Mouse (Mus musculus) left cerebral cortex, adult 18-20 months (tissue): ENCODE data around the gene Pramel5. TPM values are rescaled to one million over a fixed set of nuclear protein-coding genes. Genes with fewer than 3 reads are reported as not detected.
A peak's percentile ranks its signal among the peaks of the same experiment; 100 is the strongest.
"Not testable (repeated sequence)": the region's sequence is repeated elsewhere in the genome, so short reads cannot be mapped to it uniquely, and the experiment has no call there.

Experiments
- DNase-seq, 2 experiments: peaks; one replicate each; pipeline ENCODE4 v3.0.0; 2021 to 2022; ENCODE audit warnings: low spot score in 2 of 2, mixed read lengths in 1 of 2
- long read RNA-seq, 2 experiments: library from polyadenylated mRNA; stranded (forward); transcript quantifications; one replicate each; pipeline ENCODE4 v2.0.0; 2021
- total RNA-seq, 2 experiments: library from RNA; stranded (reverse); gene quantifications; 2 replicates each; pipeline ENCODE4 v1.2.3; 2021

Gene Pramel5
- not detected for total RNA-seq
- long read RNA-seq, experiment 1 = 0 reads
- long read RNA-seq, experiment 2 = 0 reads

- DNase-seq = not testable (repeated sequence)
Measured at GRCm38 (mm10) chr4:144280388-144280787, at the start of gene Pramel5. Pramel5 (minus strand) TSS chr4:144280488.

- not testable (repeated sequence) for DNase-seq
Measured at GRCm38 (mm10) chr4:144329949-144330348, 49.7 kb upstream of the Pramel5 start, which contains the start of gene Gm13128. Gm13128 (plus strand) TSS chr4:144330249.

- DNase-seq = not testable (repeated sequence)
Measured at GRCm38 (mm10) chr4:144312666-144313460, 32.6 kb upstream of the Pramel5 start.

GRCm38 (mm10) chr4:144299414-144299813 is 19.1 kb upstream of the Pramel5 start:
- peak; percentile 1 to 19 for DNase-seq

GRCm38 (mm10) chr4:144254768-144255167 is 25.5 kb downstream of the Pramel5 start:
- not testable (repeated sequence) for DNase-seq

Other genes with a start within 250 kb of the Pramel5 start
- not detected for gene Pramel4, start 221.4 kb downstream of the Pramel5 start, total RNA-seq
- not detected for gene Gm13102, start 174.0 kb downstream of the Pramel5 start, total RNA-seq
- not detected for gene Oog3, start 117.8 kb downstream of the Pramel5 start, total RNA-seq
- not detected for gene Oog2, start 89.8 kb downstream of the Pramel5 start, total RNA-seq
- not detected for gene C87977, start 67.2 kb downstream of the Pramel5 start, total RNA-seq
- gene Gm13128, start 49.8 kb upstream of the Pramel5 start, total RNA-seq = not detected
- not detected for gene Gm13119, start 77.5 kb upstream of the Pramel5 start, total RNA-seq
- not detected for gene Pramef20, start 97.4 kb upstream of the Pramel5 start, total RNA-seq
- gene Pramef12, start 128.0 kb upstream of the Pramel5 start, total RNA-seq = not detected
- not detected for gene 1700012P22Rik, start 158.3 kb upstream of the Pramel5 start, total RNA-seq
- not detected for gene Gm9944, start 172.8 kb upstream of the Pramel5 start, total RNA-seq
- gene Aadacl3, start 183.3 kb upstream of the Pramel5 start, total RNA-seq = not detected
- not detected for gene 9430007A20Rik, start 239.3 kb upstream of the Pramel5 start, total RNA-seq